Mouse (Mus musculus) right cerebral cortex, postnatal 4 days (tissue): ENCODE results near the gene Stmn3.

Experiments used
- DNase-seq: peaks from one replicate; pipeline ENCODE4 v3.0.0-alpha.2; 2022

Stmn3 gene

GRCm38 (mm10) chr2:181286629-181287337 is 27.5 kb downstream of the Stmn3 start:
- no peak for DNase-seq

- DNase-seq: no peak
These were observed 34.3 kb downstream of the Stmn3 start for GRCm38 (mm10) chr2:181279968-181280367.

- no peak for DNase-seq
These were observed 36.4 kb downstream of the Stmn3 start for GRCm38 (mm10) chr2:181277866-181278265.

- DNase-seq: no peak
These were observed 37.5 kb downstream of the Stmn3 start for GRCm38 (mm10) chr2:181276766-181277165.

- no peak for DNase-seq
These were observed 39.7 kb downstream of the Stmn3 start for GRCm38 (mm10) chr2:181274639-181275038.

- no peak for DNase-seq
These were observed 40.5 kb downstream of the Stmn3 start for GRCm38 (mm10) chr2:181273829-181274228.

- DNase-seq: no peak
These were observed 42.2 kb downstream of the Stmn3 start for GRCm38 (mm10) chr2:181272092-181272491.

- no peak for DNase-seq
These were observed 47.5 kb downstream of the Stmn3 start for GRCm38 (mm10) chr2:181266839-181267238.
